Mouse (Mus musculus) CD4-positive, CD25-positive, alpha-beta regulatory T cell, adult 2 months (primary cell): ENCODE results near the gene Dusp8.

Experiments used
- DNase-seq: peaks from one replicate; pipeline ENCODE4 v3.0.0-alpha.2; 2012; ENCODE audit warnings: low read depth, low spot score

The Dusp8 gene

GRCm38 (mm10) chr7:142055431-142055830 lies 40.2 kb downstream of the Dusp8 start:
- no peak for DNase-seq

GRCm38 (mm10) chr7:142050536-142050935 lies 45.1 kb downstream of the Dusp8 start:
- no peak for DNase-seq

DNA sequence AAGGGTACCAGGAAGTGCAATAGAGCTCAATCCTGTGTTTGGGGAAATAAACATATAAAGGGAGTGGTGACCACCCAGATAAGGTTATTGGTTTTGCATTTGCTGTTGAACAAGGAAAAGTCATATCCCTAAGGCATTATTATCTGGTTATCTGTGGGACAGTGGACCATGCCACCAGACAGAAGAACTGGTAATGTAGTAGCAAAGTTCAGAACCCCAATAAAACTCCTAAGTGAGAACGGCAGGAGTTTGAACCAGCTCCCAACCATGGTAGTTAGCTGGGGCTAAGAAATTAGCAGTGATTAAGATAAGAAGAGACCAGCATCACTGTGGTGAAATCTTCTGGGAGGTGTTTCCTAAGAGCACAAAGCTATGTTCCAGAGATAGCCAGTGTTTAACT lies 49.7 kb downstream of the Dusp8 start:
- DNase-seq = no peak

- no peak for DNase-seq
These were observed 50.3 kb downstream of the Dusp8 start for GRCm38 (mm10) chr7:142045344-142045743.

DNA sequence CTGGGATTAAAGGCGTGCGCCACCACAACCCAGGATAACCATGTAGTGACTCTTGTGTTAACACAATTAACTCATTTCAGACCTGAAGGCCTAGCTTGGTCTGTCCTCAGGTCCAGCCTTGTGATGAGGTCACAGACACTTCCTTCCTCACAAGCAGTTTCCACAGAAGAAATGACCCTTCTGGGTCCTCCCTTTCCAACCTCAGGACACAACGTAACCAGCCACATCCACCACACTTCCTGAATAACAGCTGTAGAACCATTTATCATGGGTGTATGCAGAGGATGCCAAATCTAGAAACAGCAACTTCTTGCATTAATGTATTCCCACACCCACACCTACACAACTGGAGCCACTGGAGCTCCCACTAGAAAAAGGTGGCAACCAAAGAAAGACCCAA lies 54.9 kb downstream of the Dusp8 start:
- DNase-seq = no peak

- peak; percentile 70 for DNase-seq
These were observed 58.0 kb downstream of the Dusp8 start for GRCm38 (mm10) chr7:142037553-142038170.

DNA sequence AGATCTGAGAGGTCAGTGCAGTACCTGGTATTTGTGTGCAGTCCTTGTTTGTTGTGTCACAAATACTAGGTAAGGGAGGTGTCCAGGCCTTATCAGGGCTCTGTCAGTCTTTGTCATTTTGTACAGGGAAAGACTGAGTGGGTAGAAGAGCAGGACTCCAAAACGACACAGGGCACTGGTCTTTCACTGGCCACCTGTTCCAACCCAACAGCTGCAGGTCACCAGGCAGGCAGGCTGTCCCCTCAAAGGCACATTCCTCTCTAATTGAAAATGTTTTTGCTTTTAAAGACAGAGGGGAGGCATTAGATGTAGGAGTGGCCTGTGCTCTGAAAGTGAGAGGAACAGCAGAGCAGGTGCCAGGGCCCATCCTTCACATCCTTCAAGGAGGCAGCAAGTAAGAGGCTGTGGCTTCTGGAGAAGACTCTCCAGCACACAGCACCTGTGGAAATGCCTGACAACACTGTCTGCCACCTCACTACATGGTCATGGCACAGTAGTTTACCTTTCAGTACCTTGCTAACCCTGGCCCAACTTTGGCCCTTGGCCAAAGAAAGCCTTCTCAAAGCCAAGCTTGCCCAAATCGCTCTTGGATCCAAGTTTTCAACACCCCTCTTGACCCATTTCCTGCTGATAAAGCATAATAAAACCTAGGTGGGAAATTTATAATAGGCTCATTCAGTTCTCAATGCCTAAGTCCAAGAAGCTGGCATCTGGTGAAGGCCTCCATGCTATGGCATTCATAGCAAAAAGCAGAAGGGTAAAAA lies 60.4 kb downstream of the Dusp8 start:
- DNase-seq = no peak

GRCm38 (mm10) chr7:142034198-142034597 lies 61.4 kb downstream of the Dusp8 start:
- DNase-seq = no peak

GRCm38 (mm10) chr7:142030073-142030472 lies 65.6 kb downstream of the Dusp8 start:
- no peak for DNase-seq
